Mouse (Mus musculus) ovary, postnatal 10 days (tissue): ENCODE measurements at regions not wholly inside any gene's neighbourhood (a gene's known extent, or its start where the extent isn't known, plus 50 kb on each side); places are given as distances from the start of the nearest gene placed in this dataset.

Source experiments
- DNase-seq: peaks from one replicate; pipeline ENCODE4 v3.0.0; 2022; ENCODE audit warnings: low spot score

- DNase-seq, result no peak
Observed at GRCm38 (mm10) chr14:58496902-58497301, 426.6 kb downstream of the Fgf9 start.

- no peak for DNase-seq
Observed at GRCm38 (mm10) chr14:58494400-58494987, 424.1 kb downstream of the Fgf9 start.

- no peak for DNase-seq
Observed at GRCm38 (mm10) chr14:58492118-58492517, 421.8 kb downstream of the Fgf9 start.

- DNase-seq, result no peak
Observed at GRCm38 (mm10) chr14:58488803-58489202, 418.5 kb downstream of the Fgf9 start.

GRCm38 (mm10) chr14:58487836-58488235, 417.5 kb downstream of the Fgf9 start:
- no peak for DNase-seq

GRCm38 (mm10) chr14:58480454-58480853, 410.1 kb downstream of the Fgf9 start:
- no peak for DNase-seq

- DNase-seq, result no peak
Observed at GRCm38 (mm10) chr14:58470678-58471077, 400.3 kb downstream of the Fgf9 start.

- DNase-seq, result no peak
Observed at GRCm38 (mm10) chr14:58468451-58468850, 398.1 kb downstream of the Fgf9 start.

- DNase-seq, result no peak
Observed at GRCm38 (mm10) chr14:58467856-58468255, 397.5 kb downstream of the Fgf9 start.

- no peak for DNase-seq
Observed at GRCm38 (mm10) chr14:58446776-58447354, 376.5 kb downstream of the Fgf9 start.

- no peak for DNase-seq
Observed at GRCm38 (mm10) chr14:58444496-58444895, 374.1 kb downstream of the Fgf9 start.

- DNase-seq, result no peak
Observed at GRCm38 (mm10) chr14:58442501-58442900, 372.2 kb downstream of the Fgf9 start.

GRCm38 (mm10) chr14:58439963-58440362, 369.6 kb downstream of the Fgf9 start:
- no peak for DNase-seq

- no peak for DNase-seq
Observed at GRCm38 (mm10) chr14:58436096-58436495, 365.7 kb downstream of the Fgf9 start.

GRCm38 (mm10) chr14:58426472-58426871, 356.1 kb downstream of the Fgf9 start:
- DNase-seq, result no peak

GRCm38 (mm10) chr14:58421904-58422303, 351.6 kb downstream of the Fgf9 start:
- DNase-seq, result no peak

GRCm38 (mm10) chr14:58417545-58417944, 347.2 kb downstream of the Fgf9 start:
- no peak for DNase-seq

GRCm38 (mm10) chr14:58392055-58392726, 321.8 kb downstream of the Fgf9 start:
- DNase-seq, result no peak

GRCm38 (mm10) chr14:58390741-58391140, 320.4 kb downstream of the Fgf9 start:
- DNase-seq, result no peak

- no peak for DNase-seq
Observed at GRCm38 (mm10) chr14:58387348-58388000, 317.1 kb downstream of the Fgf9 start.

- no peak for DNase-seq
Observed at GRCm38 (mm10) chr14:58375056-58375455, 304.7 kb downstream of the Fgf9 start.

- DNase-seq, result no peak
Observed at GRCm38 (mm10) chr14:58356824-58357223, 286.5 kb downstream of the Fgf9 start.

GRCm38 (mm10) chr14:58352986-58353385, 282.6 kb downstream of the Fgf9 start:
- no peak for DNase-seq
